Mouse (Mus musculus) cerebellum, postnatal 4 days (tissue): ENCODE data around the gene Lce1b.
"Not testable (repeated sequence)": the region's sequence is repeated elsewhere in the genome, so short reads cannot be mapped to it uniquely, and the experiment has no call there.

Source experiments
- DNase-seq, 2 experiments: peaks; one replicate each; pipeline ENCODE4 v3.0.0; 2022; ENCODE audit warnings: low spot score in 2 of 2, mixed read lengths in 1 of 2

The Lce1b gene

DNA sequence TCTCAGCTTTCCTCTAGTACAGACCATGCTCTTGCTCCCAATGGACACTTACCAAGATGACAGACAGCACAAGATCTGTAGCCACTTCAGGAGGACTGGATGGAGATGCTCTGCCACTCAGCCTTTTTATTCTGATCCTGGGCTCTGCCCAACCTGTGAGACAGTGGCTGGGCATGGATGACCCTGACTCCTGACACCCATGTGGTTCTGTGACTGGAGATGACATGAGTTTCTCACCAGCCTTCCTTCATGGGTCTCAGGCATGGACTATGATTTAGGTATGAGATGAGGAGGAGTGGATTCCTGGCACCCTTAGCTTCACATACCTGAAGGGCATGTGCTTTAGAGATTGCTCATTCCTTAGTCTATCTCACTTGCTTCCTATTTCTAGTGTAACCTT, at the start of gene Lce1b:
Gene Lce1b (minus strand): TSS at position 101 of the 400 bp plus-strand sequence.
- no peak for DNase-seq

DNA sequence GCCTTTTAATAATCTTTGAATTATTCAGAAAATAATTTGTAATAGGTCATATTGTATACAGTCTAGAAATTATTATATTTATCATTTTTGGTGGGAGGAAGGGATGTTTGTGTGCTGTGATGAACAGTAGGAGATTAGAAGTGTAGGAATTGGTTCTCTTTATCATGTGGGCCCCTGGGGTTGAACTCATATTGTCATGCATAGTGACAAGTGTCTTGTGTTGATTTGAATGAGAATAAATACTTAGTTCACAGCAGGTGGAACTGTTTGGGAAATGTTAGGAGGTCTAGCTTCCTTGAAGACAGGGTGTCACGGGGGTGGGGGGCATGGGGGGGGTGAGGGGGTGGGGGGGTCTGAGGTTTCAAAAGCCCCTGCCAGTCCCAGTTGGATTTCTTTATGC, 37.9 kb upstream of the Lce1b start:
- DNase-seq: no peak

DNA sequence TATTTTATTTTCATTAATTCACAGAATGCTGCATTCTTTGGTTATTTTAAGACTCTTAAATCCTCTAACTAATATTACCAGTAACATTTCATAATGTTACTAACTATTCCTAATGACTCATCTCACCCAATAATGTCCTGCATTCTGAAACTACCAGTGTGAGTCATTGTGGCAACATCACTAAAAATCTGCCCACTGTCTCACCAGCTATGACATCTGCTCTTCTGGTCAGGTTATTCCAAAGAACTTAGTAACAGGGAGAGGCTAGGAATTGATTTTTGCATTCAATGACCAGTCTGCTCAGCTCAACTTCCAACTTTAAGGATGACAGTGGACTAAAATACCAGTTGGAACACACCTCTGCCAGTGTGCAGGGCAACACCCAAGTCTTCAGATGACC, 35.0 kb upstream of the Lce1b start:
- no peak for DNase-seq

DNA sequence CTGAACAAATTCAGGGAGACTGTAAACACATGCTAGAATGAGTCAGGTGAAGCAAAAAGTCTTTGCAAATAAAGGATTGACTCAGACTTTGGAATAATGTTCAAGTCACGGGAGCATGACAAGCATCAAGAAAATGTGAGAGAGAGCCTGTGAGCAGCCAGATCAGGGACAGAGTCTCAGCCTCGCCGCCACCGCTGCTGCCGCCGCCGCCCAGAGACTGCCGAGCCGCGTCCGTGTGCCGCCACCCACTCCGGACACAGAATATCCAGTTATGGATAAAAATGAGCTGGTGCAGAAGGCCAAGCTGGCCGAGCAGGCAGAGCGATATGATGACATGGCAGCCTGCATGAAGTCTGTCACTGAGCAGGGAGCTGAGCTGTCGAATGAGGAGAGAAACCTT, 32.4 kb upstream of the Lce1b start:
- not testable (repeated sequence) for DNase-seq

DNA sequence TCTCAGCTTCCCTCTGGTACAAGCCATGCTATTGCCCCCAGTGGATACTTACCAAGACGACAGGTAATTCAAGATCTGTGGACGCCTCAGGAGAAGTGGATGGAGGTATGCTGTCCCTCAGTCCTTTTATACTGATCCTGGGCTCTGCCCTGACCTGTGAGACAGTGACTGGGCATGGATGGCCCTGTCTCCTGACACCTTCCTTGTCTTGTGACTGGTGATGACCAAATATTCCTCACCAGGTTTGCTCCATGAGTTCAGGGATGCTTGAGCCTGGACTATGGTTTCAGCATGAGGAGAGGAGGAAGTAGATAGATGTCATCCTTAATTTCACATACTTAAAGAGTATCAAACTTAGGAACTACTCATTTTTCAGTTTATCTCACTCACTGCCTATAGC, 30.4 kb upstream of the Lce1b start, which contains the start of gene Lce1d:
Gene Lce1d (minus strand): TSS at position 101 of the 400 bp plus-strand sequence.
- no peak for DNase-seq

DNA sequence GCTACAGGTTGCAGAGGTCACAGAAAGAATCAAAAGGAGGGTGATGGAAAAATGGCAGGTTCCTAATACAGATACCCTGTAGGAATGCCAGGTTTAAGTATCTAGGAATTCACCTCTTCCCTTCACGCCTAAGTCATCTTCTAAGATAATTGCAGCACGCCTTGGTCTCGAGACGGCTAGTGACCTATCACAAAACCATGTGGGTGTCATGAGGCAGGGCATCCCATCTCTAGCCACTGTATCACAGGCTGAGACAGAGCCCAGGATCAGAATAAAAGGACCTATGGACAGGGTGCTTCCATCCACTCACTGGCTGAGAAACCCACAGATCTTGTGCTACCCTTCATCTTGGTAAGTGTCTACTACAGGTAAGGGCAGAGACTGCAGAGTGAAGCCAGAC, 22.2 kb upstream of the Lce1b start, which contains the start of gene Lce1c:
Gene Lce1c (plus strand): TSS at position 301 of the 400 bp plus-strand sequence.
- no peak for DNase-seq

DNA sequence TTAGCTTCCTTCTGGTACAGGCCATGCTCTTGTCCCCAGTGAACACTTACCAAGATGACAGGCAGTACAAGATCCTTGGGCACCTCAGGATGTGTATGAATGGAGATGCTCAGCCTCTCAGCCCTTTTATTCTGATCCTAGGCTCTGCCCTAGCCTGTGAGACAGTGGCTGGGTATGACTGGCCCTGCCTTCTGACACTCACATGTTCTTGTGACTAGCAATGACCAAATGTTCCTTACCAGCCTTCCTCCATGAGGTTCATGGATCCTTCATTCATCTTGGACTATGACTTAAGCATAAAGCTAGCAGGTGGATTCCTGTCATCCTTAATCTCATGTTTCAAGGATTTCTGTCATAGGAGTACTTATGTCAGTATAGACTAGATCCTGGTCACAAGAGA, 13.5 kb upstream of the Lce1b start, which contains the start of gene Lce1a2:
Gene Lce1a2 (minus strand): TSS at position 101 of the 400 bp plus-strand sequence.
- DNase-seq: no peak

DNA sequence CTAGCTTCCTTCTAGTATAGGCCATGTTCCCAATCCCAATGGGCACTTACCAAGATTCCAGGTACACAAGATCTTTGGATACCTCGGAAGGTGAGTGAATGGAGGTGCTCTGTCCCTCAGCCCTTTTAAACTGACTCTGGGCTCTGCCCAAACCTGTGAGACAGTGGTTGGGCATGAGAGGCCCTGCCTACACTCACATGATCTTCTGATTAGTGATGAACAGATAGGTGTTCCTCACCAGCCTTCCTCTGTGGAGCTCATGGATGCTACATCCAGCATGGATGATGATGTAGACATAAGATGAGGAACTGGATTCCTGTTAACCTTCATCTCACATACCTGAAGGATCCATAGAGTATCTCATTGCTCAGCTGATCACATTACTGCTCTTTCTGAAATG, 8.5 kb downstream of the Lce1b start, which contains the start of gene Lce1a1:
Gene Lce1a1 (minus strand): TSS at position 101 of the 400 bp plus-strand sequence.
- DNase-seq: no peak

DNA sequence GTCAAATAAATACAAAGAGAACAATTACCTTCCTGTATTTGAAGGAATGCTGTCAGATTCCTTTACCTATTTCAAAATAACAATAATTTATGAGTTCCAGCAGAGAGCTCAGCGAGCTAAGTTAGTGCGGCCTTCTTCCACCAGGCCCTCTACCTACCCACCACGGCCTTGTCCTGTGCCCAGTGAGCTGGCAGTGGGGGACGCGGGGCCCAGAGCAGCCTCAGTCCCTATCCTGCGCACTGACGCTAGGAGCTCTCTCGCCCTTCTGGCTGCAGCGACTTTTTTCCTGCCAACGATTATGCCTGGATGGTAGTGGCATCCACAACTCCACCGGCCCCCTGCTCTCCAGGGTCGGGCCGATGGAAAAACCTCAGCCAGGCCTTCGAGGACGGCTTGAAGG, 16.9 kb downstream of the Lce1b start:
- no peak for DNase-seq

DNA sequence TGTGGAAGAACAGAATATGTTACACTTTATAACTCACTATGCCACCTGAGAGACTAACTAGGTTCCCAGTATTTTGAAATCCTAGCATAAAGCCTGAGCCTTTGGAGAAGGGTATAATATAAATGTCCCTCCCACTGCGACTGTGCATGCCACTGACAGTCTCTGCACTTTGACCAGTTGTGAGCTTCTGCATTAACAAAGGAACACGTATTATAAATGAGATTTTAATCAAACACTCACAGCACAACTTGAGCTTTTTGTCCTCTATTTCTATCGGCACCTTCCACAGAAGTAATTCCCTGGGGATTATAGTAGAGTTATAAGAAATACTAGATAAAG, 18.1 kb downstream of the Lce1b start:
- no peak for DNase-seq

DNA sequence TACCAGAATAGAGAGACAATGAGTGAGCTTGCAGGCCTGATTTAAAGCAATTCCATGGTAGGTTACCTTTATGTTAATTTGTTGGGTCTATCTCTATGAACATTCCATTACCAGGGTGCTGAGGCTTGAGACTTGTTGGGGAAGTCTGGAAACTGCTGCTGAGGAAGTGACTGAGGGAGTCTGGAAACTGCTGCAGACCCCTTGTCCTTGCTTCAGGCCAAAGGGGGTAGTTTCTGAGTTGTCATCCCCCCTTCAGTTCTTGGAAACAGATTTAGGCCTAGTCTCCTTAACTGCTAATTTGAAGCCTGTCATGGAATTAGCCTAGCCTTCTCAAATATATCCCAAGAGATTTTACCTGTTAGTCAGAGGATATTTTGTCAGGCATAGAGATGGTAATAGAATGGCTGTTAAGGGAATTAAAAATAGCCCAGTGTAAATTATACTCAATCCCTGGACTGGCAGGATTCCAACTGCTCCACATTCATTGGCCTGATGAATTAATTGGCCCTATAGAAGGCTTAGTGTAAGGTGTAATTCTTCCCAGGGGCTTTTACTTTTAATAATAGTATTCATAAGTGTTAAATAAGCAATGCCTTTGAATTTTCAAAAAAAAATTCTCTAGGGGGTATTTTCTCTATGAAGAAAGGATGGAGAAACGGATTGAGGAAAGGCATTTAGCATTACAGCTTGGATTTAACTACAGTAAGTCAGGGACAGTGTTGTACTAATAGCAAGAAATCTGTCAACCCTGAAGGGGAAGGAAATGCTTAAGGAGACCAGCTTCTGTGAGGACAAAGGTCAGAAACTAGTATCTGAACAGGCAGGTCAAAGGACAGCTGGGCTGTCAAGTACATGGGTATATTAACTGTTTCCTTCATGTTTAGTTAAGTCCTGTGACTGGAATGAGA, 18.7 kb downstream of the Lce1b start:
- no peak for DNase-seq

DNA sequence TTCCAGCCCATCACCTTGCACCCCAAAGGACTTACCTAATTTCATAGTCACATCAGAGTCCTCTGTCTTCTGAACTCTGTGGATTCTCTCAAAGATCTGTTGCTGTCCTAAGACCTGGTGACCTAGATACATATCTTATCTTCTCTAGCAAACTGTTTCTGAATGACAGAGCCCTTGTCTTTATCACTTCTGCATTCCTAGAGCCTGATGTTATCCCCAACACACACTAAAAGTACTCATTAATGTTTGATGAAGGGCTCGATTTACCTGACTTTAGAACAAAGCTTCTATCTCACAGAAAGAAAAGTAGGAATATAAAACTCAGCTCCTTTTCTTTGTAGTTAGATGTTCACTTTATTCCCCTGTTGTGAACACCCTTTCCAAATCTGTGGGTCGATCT, 35.2 kb downstream of the Lce1b start, which contains the start of gene Lce6a:
Gene Lce6a (minus strand): TSS at position 101 of the 400 bp plus-strand sequence.
- no peak for DNase-seq

DNA sequence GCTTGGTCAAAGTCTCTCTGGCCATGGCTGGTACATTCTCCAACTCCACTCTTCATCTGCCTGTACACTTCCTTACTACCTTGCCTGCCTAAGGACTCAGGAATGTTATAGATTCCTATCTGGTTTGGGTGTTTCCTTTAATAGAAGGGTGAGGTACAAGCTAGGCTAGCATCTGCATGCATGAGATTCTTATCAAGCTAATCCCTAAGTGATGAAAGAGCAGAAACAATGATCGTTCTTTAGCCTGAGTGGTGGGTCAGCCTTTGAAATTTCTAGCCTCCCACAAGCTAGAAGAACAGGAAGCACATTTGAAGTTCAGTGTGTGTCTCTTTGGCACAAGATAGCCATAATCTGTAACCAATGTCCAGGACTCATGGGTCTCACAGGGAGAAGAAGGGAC, 46.9 kb downstream of the Lce1b start:
- DNase-seq: no peak

DNA sequence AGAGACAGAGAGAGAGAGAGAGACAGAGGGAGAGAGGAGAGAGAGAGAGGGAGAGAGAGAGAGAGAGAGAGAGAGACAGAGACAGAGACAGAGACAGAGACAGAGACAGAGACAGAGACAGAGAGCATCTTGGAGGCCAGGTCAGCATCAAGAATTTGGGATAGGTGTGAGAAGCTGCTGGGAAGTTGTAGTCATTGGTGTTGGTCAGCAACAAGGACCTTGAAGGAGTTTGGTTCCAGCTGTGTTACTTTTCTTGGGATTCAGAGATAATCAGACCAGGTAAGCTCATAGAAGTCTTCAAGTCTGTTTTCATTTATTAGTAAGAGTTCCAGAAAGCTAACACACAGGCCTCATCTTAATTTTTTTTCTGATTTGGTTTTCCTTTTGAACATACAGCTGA, 49.3 kb downstream of the Lce1b start, which contains the start of gene 2210017I01Rik:
Gene 2210017I01Rik (minus strand): TSS at position 101 of the 400 bp plus-strand sequence.
- DNase-seq: no peak
